Mouse (Mus musculus) frontal cortex, postnatal 36 days (tissue): ENCODE data around the gene Cd160.
A peak's percentile ranks its signal among the peaks of the same experiment; 100 is the strongest.

Source experiments
- DNase-seq, 2 experiments: peaks; one replicate each; pipeline ENCODE4 v3.0.0; 2022; ENCODE audit warnings: low spot score in 2 of 2

Gene Cd160

DNA sequence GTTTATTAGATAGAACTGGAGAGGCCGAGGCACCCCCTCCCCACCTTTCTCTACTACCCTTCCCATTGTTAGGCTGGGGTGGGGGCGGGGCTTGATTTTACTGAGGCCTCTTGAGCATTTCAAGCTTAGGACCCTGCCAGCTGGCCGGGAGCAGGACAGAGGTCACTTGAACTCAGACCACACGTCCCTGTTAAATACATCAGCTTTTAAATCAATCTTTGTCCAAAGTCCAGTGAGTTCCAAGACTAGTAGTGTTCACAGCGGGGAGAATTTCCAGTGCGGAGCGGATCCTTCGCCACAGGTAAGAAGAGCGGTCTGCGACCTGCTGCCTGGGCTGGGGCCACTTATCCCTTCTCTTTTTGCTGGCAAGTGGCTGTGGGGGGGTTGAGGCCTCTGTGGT is 705 bp upstream of the Cd160 start:
- DNase-seq, result no peak

DNA sequence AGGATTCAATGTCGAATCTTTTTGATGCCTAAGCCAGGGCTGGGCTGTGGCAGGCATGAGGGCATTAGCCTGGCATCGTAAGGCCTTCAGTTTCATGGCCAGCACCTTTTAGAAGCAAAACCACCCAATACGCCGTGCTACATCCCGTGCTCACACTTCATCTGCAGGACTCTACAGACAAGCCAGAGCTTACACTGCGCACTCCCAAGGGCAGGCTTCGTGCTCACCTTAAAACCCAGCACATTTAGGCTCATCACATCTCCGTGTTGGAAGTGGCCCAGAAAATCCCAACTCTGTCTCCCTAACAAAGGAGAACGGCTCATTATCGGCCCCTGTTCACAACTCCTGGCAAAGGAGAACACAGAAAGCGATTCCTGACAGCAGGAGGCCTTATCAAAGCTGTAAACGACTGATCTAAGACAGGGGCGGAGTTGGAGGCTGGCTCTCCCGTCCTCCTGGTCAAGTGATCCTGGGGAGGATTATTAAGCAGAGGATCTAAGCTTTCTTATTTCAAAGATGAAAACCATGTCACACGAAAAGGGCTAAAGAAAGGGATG is 765 bp downstream of the Cd160 start:
- DNase-seq, result no peak

DNA sequence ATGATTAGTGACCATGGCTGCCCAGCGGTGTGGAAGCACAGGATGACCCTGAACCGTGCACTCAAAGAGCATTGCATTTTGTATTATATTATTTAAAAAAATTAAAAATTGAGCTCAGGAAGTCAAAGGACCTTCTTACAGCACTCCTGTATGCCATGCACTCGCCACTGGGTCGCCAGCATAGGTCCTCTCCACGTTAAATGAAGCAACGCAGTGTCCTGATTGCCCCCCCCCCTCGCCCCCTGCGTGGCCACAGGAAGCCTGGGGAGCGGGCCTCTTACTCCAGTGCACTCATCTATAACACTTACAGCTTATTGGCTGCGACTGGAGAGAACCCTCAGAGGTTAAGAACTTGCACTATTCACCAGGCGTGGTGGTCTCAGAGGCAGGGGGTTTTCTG is 3.9 kb downstream of the Cd160 start:
- no peak for DNase-seq

- no peak for DNase-seq
Observed at GRCm38 (mm10) chr3:96824614-96825013, 4.5 kb downstream of the Cd160 start.

- DNase-seq, result no peak
Observed at GRCm38 (mm10) chr3:96823701-96824100, 5.5 kb downstream of the Cd160 start.

- DNase-seq, result no peak
Observed at GRCm38 (mm10) chr3:96821581-96821980, 7.6 kb downstream of the Cd160 start.

DNA sequence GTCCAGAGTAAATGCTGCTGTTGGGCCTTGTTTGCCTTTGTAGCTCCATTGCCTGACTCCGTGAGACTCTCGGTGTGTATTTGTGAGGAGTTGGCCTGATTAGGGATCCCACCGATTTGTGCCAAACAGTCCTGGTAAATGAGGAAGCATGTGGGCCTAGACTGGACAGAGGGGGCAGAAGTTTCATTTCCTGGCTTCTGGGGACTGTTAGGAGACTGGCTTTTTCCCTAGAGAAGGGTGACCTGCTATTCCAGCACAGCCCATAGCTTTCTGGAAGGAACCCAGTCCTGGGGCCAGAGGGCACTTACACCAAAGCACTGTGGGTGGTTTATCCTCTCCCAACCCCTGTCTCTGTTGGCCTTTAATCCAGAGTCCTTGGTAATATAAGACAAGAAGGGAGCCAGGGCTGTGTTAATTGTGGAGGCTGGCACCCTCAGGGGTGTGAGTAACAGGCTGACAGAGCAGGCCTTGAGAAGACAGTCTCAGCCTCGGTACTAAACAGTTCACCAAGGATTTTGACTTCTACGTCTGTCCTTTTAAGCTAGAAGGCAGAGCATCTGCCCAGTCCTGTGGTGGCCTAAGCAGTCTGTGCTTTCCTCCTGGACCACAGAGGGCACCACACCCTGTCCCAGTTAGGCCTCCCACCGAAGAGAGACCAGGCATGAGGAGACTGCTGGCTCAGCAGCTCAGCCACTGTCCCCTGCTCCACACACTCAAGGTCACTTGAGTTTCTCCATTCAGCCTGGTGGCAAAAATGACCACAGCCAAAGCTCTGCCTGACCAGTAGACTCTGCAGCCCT is 8.8 kb downstream of the Cd160 start:
- no peak for DNase-seq

- no peak for DNase-seq
Observed at GRCm38 (mm10) chr3:96814342-96814741, 14.8 kb downstream of the Cd160 start.

GRCm38 (mm10) chr3:96813591-96814244 is 15.4 kb downstream of the Cd160 start:
- DNase-seq, result no peak

DNA sequence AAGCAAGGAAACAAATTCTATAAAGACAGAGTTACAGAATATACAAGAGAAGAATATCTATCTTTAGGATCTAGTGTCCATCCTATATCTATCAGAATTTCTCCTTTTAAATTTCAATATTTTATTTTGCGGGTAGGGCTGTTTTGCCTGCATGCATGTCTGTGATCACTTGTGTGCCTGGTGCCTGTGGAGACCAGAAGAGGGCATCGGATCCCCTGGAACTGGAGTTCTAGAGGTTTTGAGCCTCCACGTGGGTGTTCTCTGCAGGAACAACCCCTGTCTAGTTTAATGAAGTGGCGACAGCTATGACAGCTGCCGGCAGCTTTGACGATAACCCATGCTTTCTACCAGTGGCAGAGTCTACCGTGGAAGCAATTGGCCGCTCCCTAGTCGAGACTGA is 16.0 kb downstream of the Cd160 start:
- peak in 1 of 2 experiments; percentile 28 for DNase-seq

DNA sequence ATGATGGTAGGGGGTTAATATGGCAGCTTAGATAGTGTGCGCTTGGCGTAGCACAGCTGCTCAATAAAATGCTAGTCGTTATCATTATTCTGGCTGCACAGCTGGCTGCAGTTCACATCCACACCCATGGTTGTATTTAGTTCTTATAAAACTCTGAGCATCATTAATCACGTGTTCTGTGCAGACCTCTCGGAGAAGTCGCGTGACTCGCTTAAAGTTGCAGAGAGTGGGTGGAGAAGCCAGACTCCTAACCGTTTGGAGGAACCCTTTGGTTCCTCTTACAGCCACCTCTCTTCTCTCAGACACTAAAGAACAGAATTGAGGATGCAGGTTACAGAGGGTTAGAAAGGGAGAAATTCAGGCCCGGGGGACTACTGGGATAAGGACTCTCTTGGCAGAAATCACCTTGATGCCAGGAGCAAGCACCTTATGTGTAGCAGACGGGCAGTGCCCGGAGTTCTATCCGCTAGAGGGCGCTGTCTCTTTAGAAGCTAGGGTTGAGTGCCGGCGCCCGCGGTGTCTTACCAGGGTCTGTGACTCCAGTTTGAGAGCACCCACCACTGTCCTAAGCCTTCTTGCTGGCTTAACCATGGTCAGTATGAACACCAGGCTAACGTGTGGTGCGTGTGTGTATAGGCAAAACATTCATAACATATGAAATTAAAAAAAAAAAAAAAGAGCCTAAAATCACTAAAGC is 16.6 kb downstream of the Cd160 start:
- DNase-seq, result peak; percentile 80 to 83

DNA sequence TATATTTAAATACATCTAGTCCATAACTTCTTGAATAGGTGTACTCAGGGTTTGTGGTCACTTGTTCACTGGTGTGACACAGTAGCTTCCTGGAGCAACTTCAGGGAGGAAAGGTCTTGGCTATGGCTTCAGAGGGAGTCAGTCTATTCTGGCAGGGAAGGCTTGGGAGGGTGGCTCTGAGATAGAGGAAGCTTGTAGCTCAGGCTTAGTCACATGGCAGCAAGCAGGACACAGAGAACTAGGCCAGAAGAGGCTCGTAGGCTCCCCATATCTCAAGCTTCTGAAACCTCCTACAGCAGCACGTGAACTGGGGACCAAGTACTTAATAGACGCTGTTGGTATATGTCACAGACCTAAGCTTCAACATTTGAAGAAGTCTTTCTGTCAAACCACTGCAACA is 17.9 kb downstream of the Cd160 start:
- DNase-seq, result no peak

DNA sequence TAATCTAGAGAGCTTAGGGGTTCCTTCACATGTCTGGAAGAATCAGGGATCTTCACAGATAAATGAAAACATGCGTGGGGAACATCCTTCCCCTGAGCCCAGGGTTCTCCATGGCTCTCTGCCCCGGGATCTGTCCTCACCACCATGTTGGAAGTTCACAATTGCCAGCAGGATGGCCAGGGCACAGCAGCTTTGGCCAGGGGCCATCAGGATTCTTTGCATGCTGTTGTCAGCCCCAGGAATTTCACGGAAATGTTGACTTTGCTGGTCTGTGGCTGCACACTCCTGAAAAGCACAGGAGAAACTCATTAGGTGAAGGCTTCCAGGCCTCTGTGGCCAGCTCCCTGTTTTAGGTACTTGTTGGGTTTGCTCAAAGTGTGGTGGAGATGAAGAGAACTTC is 20.5 kb downstream of the Cd160 start:
- no peak for DNase-seq

- no peak for DNase-seq
Observed at GRCm38 (mm10) chr3:96808136-96808535, 21.0 kb downstream of the Cd160 start.

- DNase-seq, result no peak
Observed at GRCm38 (mm10) chr3:96802214-96802613, 26.9 kb downstream of the Cd160 start.

GRCm38 (mm10) chr3:96800254-96800653 is 28.9 kb downstream of the Cd160 start:
- DNase-seq, result no peak

GRCm38 (mm10) chr3:96788506-96788905 is 40.6 kb downstream of the Cd160 start:
- no peak for DNase-seq

DNA sequence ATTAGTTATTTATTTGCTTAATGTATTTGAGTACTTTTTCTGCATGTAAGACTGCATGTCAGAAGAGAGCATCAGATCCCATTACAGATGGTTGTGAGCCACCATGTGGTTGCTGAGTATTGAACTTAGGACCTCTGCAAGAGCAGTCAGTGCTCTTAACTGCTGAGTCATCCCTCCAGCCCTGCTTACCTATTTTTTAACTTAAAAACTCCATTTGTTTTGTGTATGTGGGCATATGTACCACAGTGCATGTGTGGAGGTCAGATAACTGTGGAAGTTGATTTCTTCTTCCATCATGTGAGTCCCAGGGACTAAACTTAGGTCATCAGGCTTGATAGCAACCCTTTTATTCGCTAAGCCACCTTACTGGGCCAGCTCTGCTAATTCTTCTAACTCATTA is 41.4 kb downstream of the Cd160 start:
- no peak for DNase-seq

- DNase-seq, result no peak
Observed at GRCm38 (mm10) chr3:96782236-96782635, 46.9 kb downstream of the Cd160 start.

DNA sequence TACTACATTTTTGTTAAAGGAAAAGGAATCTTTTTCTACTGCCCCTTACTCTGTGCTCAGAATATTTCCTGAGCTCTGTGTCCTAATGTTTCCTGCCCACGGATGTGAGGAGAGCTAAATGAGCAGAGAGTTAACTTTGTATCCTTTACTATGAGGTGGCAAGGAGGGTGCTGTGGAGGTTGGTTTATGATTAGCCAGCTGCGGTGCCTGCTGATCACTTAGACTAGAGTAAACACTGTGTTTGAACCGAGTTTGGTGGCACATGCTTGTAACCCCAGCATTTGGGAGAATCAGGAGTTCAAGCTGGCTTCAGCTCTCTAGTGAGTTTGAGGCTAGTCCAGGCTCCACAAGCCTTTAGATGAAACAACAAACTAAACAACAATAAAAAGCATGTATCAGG is 52.0 kb downstream of the Cd160 start:
- no peak for DNase-seq

- no peak for DNase-seq
Observed at GRCm38 (mm10) chr3:96772949-96773348, 56.2 kb downstream of the Cd160 start.

DNA sequence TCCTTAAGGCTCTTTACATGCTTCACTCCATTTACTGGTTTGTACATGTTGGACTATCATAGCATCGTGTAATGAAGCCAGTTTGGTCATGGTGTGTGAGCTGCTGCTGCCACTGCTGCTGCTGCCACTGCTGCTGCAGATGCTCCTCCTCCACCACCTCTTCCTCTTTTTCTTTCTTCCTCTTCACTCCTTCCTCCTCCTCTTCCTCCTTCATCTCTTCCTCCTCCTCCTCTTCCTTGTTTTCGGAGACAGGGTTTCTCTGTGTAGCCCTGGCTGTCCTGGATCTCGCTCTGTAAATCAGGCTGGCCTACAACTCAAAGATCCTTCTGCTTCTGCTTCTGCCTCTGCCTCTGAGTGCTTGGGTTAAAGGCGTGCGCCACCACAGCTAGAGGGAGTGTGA is 59.2 kb downstream of the Cd160 start:
- no peak for DNase-seq

DNA sequence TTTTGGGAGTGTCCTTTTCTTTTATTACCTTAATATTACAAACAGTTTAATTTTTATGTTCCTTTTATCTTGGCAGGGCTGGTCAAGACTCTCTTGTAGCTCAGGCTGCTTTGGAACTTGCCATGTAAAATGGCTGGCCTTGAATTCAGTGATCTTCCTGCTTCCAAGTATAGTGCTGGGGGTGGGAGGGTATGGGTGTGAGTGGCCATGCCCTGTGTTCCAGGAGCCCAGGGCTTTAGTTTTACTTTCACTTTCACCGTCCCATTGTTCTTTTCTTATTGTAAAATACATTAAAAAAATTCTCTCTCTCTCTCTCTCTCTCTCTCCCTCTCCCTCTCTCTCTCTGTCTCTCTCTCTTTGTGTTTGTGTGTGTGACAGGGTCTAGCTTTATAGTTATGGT is 64.6 kb downstream of the Cd160 start:
- DNase-seq, result no peak
